Mouse (Mus musculus) E14TG2a.4 (cell line): ENCODE measurements at regions not wholly inside any gene's neighbourhood (a gene's known extent, or its start where the extent isn't known, plus 50 kb on each side); places are given as distances from the start of the nearest gene placed in this dataset.

Experiments
- CTCF ChIP-seq: conservative IDR thresholded peaks from 2 replicates; pipeline ENCODE4 v1.5.1; 2014; ENCODE audit warnings: low read length
- NANOG ChIP-seq: IDR thresholded peaks from 2 replicates; pipeline ENCODE4 v1.6.1; 2014; ENCODE audit warnings: borderline replicate concordance, low read length, mixed read lengths
- POU5F1 ChIP-seq: IDR thresholded peaks from 2 replicates; pipeline ENCODE4 v1.6.1; 2014; ENCODE audit warnings: low read length, borderline replicate concordance

GRCm38 (mm10) chr1:42353096-42353495 lies 342.5 kb upstream of the Pou3f3 start:
- TF ChIP-seq CTCF (no peak), NANOG (no peak), POU5F1 (no peak)
